Mouse (Mus musculus) mammary gland, adult 2 months (tissue): ENCODE data around the gene Espnl. TPM values are rescaled to one million over a fixed set of nuclear protein-coding genes. Genes with fewer than 3 reads are reported as not detected.

Source experiments
- polyA plus RNA-seq: library from polyadenylated mRNA; depleted of rRNA; stranded (reverse); fragments of >200 nt; gene quantifications from 2 replicates; pipeline ENCODE4 v1.2.3, GENCODE M21; 2012; ENCODE audit warnings: low replicate concordance; rRNA removed

Espnl gene
- 0.09 and 0.39 TPM in 2 replicates for polyA plus RNA-seq

GRCm38 (mm10) chr1:91321760-91322438, at the start of gene Espnl:
Gene Espnl (plus strand): TSS chr1:91322075.

GRCm38 (mm10) chr1:91297799-91298744, 23.8 kb upstream of the Espnl start, which contains the start of gene Scly:
Gene Scly (plus strand): TSS chr1:91298338.

GRCm38 (mm10) chr1:91350841-91351240, 29.0 kb downstream of the Espnl start, which contains the start of gene Klhl30:
Gene Klhl30 (plus strand): TSS chr1:91351016.

GRCm38 (mm10) chr1:91366215-91367108, 44.6 kb downstream of the Espnl start, which contains the start of gene Erfe:
Gene Erfe (plus strand): TSS chr1:91366430.

Other genes starting within 250 kb of the Espnl start
- not detected in 2 replicates for gene Rbm44, start 177.0 kb upstream of the Espnl start, polyA plus RNA-seq
- gene Ramp1, start 142.3 kb upstream of the Espnl start, polyA plus RNA-seq, result 20.0 and 37.1 TPM in 2 replicates
- 33.9 and 55.3 TPM in 2 replicates for gene Ube2f, start 71.8 kb upstream of the Espnl start, polyA plus RNA-seq
- gene Scly, start 23.7 kb upstream of the Espnl start, polyA plus RNA-seq, result 22.5 and 30.5 TPM in 2 replicates
- 0.49 and 20.0 TPM in 2 replicates for gene Klhl30, start 28.9 kb downstream of the Espnl start, polyA plus RNA-seq
- gene Erfe, start 44.4 kb downstream of the Espnl start, polyA plus RNA-seq, result 0.16 and 0.37 TPM in 2 replicates
- 49.6 and 53.5 TPM in 2 replicates for gene Ilkap, start 76.7 kb downstream of the Espnl start, polyA plus RNA-seq
- gene Hes6, start 92.0 kb downstream of the Espnl start, polyA plus RNA-seq, result 32.4 and 59.6 TPM in 2 replicates
- 10.6 TPM in 2 replicates for gene Per2, start 137.2 kb downstream of the Espnl start, polyA plus RNA-seq
- gene Traf3ip1, start 172.6 kb downstream of the Espnl start, polyA plus RNA-seq, result 4.7 and 5.7 TPM in 2 replicates
- 6.4 and 10.7 TPM in 2 replicates for gene Asb1, start 218.5 kb downstream of the Espnl start, polyA plus RNA-seq